Mouse (Mus musculus) lung, embryonic 15.5 days (tissue): ENCODE data around the gene Gm3045. TPM values are rescaled to one million over a fixed set of nuclear protein-coding genes. Genes with fewer than 3 reads are reported as not detected.

Experiments
- ATAC-seq: fragments of 200-750 bp; cut with Nextera tagmentation; 2 replicates; pipeline ENCODE4 v1.8.0; 2017; ENCODE audit warnings: moderate number of reproducible peaks, borderline replicate concordance; ENCODE audit not compliant: low FRiP score, low TSS enrichment; ENCODE audit errors: extremely low read depth
- H3K27ac ChIP-seq: fragments of 300-500 bp; sonication (generic); 2 replicates; pipeline ENCODE4 v1.5.1; 2015; ENCODE audit warnings: moderate library complexity, mild to moderate bottlenecking, inconsistent platforms
- H3K27me3 ChIP-seq: fragments of 300-500 bp; sonication (generic); 2 replicates; pipeline ENCODE4 v1.6.1; 2015; ENCODE audit warnings: inconsistent platforms
- H3K36me3 ChIP-seq: fragments of 300-500 bp; sonication (generic); 2 replicates; pipeline ENCODE4 v1.6.1; 2015; ENCODE audit warnings: inconsistent platforms
- H3K4me1 ChIP-seq: fragments of 300-500 bp; sonication (generic); 2 replicates; pipeline ENCODE4 v1.6.1; 2015; ENCODE audit warnings: inconsistent platforms
- H3K4me2 ChIP-seq: fragments of 300-500 bp; sonication (generic); 2 replicates; pipeline ENCODE4 v1.6.1; 2015; ENCODE audit warnings: inconsistent platforms, mild to moderate bottlenecking, moderate library complexity
- H3K4me3 ChIP-seq: fragments of 300-500 bp; sonication (generic); 2 replicates; pipeline ENCODE4 v1.5.1; 2015; ENCODE audit warnings: mild to moderate bottlenecking, inconsistent platforms
- H3K9ac ChIP-seq: fragments of 300-500 bp; sonication (generic); 2 replicates; pipeline ENCODE4 v1.6.1; 2015; ENCODE audit warnings: inconsistent platforms
- H3K9me3 ChIP-seq: fragments of 300-500 bp; sonication (generic); 2 replicates; pipeline ENCODE4 v1.6.1; 2016; ENCODE audit warnings: inconsistent platforms
- WGBS: fragments of 180-500 bp; shearing (Covaris S2); methylation state at CpG from one replicate; pipeline ENCODE4 v1.1.7; 2015; 5-methylcytosine and 5-hydroxymethylcytosine counted together
- polyA plus RNA-seq: library from polyadenylated mRNA; unstranded; fragments of >200 nt; fragmentation: Nextera tagmentation; extraction: Ambion mirVana; gene quantifications from 2 replicates; pipeline ENCODE4 v1.2.1, GENCODE M21; 2015

The Gm3045 gene
- polyA plus RNA-seq, 1 experiment from 2014 or later = not detected

GRCm38 (mm10) chr13:56471211-56471610 lies 44.8 kb downstream of the Gm3045 start:
- 74% methylated on average over 6 of the region's 6 CpGs for WGBS
- peaks cover 8% of the 10 kb centered on the region; the same call in 1 of the 2 replicates for H3K4me1 ChIP-seq
- ATAC-seq = no peak

GRCm38 (mm10) chr13:56471951-56472350 lies 45.6 kb downstream of the Gm3045 start:
- no peaks in the 10 kb centered on the region for H3K9me3 ChIP-seq
- H3K27me3 ChIP-seq = no peaks in the 10 kb centered on the region; the same call in 1 of the 2 replicates
- peaks cover 8% of the 10 kb centered on the region; the same call in 1 of the 2 replicates for H3K4me1 ChIP-seq
- no peak for ATAC-seq
- H3K27ac ChIP-seq = no peak overlapping the region
- H3K9ac ChIP-seq = no peak overlapping the region
- H3K4me3 ChIP-seq = no peak overlapping the region
- H3K4me2 ChIP-seq = no peak overlapping the region
- H3K36me3 ChIP-seq = no peaks in the 10 kb centered on the region
- 51% methylated on average over 9 of the region's 9 CpGs for WGBS

More at GRCm38 (mm10) chr13:56471211-56471610, 44.8 kb downstream of the Gm3045 start:
- H3K9ac ChIP-seq = no peak overlapping the region
- no peak overlapping the region for H3K4me3 ChIP-seq
- no peak overlapping the region for H3K4me2 ChIP-seq
- no peaks in the 10 kb centered on the region; the same call in 1 of the 2 replicates for H3K27me3 ChIP-seq
- no peaks in the 10 kb centered on the region for H3K9me3 ChIP-seq
- no peak overlapping the region for H3K27ac ChIP-seq
- H3K36me3 ChIP-seq = no peaks in the 10 kb centered on the region

GRCm38 (mm10) chr13:56472661-56473060 lies 46.3 kb downstream of the Gm3045 start:
- Histone ChIP-seq H3K9me3 (no peaks in the 10 kb centered on the region), H3K27ac (no peak overlapping the region), H3K27me3 (no peaks in the 10 kb centered on the region; the same call in 1 of the 2 replicates), H3K36me3 (no peaks in the 10 kb centered on the region), H3K4me3 (no peak overlapping the region), H3K9ac (no peak overlapping the region), H3K4me1 (peaks cover 8% of the 10 kb centered on the region; the same call in 1 of the 2 replicates), H3K4me2 (no peak overlapping the region)
- 86% methylated on average over 9 of the region's 9 CpGs for WGBS
- ATAC-seq = no peak

GRCm38 (mm10) chr13:56475363-56475762 lies 49.0 kb downstream of the Gm3045 start:
- Histone ChIP-seq H3K27me3 (no peaks in the 10 kb centered on the region; the same call in 1 of the 2 replicates), H3K9ac (no peak overlapping the region), H3K4me2 (no peak overlapping the region), H3K27ac (no peak overlapping the region), H3K36me3 (no peaks in the 10 kb centered on the region), H3K4me3 (no peak overlapping the region), H3K4me1 (peaks cover 8% of the 10 kb centered on the region; the same call in 1 of the 2 replicates), H3K9me3 (no peaks in the 10 kb centered on the region)
- ATAC-seq = no peak
- WGBS = 25% methylated on average over 4 of the region's 4 CpGs

GRCm38 (mm10) chr13:56476790-56477189 lies 50.4 kb downstream of the Gm3045 start:
- peaks cover 2% of the 10 kb centered on the region; the same call in 1 of the 2 replicates for H3K4me1 ChIP-seq
- no peaks in the 10 kb centered on the region; the same call in 1 of the 2 replicates for H3K27me3 ChIP-seq
- no peaks in the 10 kb centered on the region for H3K36me3 ChIP-seq
- ATAC-seq = no peak
- H3K9ac ChIP-seq = no peak overlapping the region
- H3K4me3 ChIP-seq = no peak overlapping the region
- no peaks in the 10 kb centered on the region for H3K9me3 ChIP-seq
- H3K27ac ChIP-seq = no peak overlapping the region
- WGBS = 56% methylated on average over 5 of the region's 5 CpGs
- no peak overlapping the region for H3K4me2 ChIP-seq

- H3K27me3 ChIP-seq = no peaks in the 10 kb centered on the region; the same call in 1 of the 2 replicates
- no peak overlapping the region for H3K4me3 ChIP-seq
- no peaks in the 10 kb centered on the region for H3K4me1 ChIP-seq
- no peaks in the 10 kb centered on the region for H3K9me3 ChIP-seq
- no peak overlapping the region for H3K9ac ChIP-seq
- no peak overlapping the region for H3K4me2 ChIP-seq
- no peak for ATAC-seq
- H3K27ac ChIP-seq = no peak overlapping the region
- 5% methylated on average over 6 of the region's 6 CpGs for WGBS
- no peaks in the 10 kb centered on the region for H3K36me3 ChIP-seq
Measured at GRCm38 (mm10) chr13:56477271-56477670, 50.9 kb downstream of the Gm3045 start.

GRCm38 (mm10) chr13:56478027-56478426 lies 51.6 kb downstream of the Gm3045 start:
- H3K4me1 ChIP-seq = no peaks in the 10 kb centered on the region
- WGBS = 83% methylated on average over 6 of the region's 6 CpGs
- ATAC-seq = no peak

GRCm38 (mm10) chr13:56482146-56482545 lies 55.8 kb downstream of the Gm3045 start, which contains the start of gene Il9:
TSS of gene Il9 (minus strand) at chr13:56482246.
- ATAC-seq = no peak
- Histone ChIP-seq H3K4me3 (no peak within 1 kb of the TSS), H3K9me3 (no peaks in the 10 kb centered on the region), H3K4me1 (no peaks in the 10 kb centered on the region), H3K27ac (no peak within 1 kb of the TSS), H3K9ac (no peak within 1 kb of the TSS), H3K27me3 (no peaks in the 10 kb centered on the region), H3K4me2 (no peak within 1 kb of the TSS), H3K36me3 (no peaks in the 10 kb centered on the region)
- WGBS = 61% methylated on average over 3 of the region's 3 CpGs

More at GRCm38 (mm10) chr13:56478027-56478426, 51.6 kb downstream of the Gm3045 start:
- Histone ChIP-seq H3K4me2 (no peak overlapping the region), H3K27me3 (no peaks in the 10 kb centered on the region; the same call in 1 of the 2 replicates), H3K9me3 (no peaks in the 10 kb centered on the region), H3K36me3 (no peaks in the 10 kb centered on the region), H3K9ac (no peak overlapping the region), H3K27ac (no peak overlapping the region), H3K4me3 (no peak overlapping the region)

Other genes starting within 250 kb of the Gm3045 start
- 3.1 and 3.9 TPM in 2 replicates for gene Tifab, start 247.7 kb upstream of the Gm3045 start, polyA plus RNA-seq
- not detected in 2 replicates for gene Neurog1, start 174.4 kb upstream of the Gm3045 start, polyA plus RNA-seq
- 13.7 and 17.1 TPM in 2 replicates for gene Cxcl14, start 130.0 kb upstream of the Gm3045 start, polyA plus RNA-seq
- 0.14 and 0.26 TPM in 2 replicates for gene Slc25a48, start 11.8 kb downstream of the Gm3045 start, polyA plus RNA-seq
- not detected in 2 replicates for gene Il9, start 55.7 kb downstream of the Gm3045 start, polyA plus RNA-seq
- gene Fbxl21, start 95.9 kb downstream of the Gm3045 start, polyA plus RNA-seq = 1.7 and 1.8 TPM in 2 replicates
- 0.53 TPM in 1 of 2 replicates, not detected in the other for gene Lect2, start 121.9 kb downstream of the Gm3045 start, polyA plus RNA-seq
- 189 TPM in 2 replicates for gene Tgfbi, start 182.9 kb downstream of the Gm3045 start, polyA plus RNA-seq